Mouse (Mus musculus) myocyte (in vitro differentiated cells): ENCODE results near the gene Emg1.

ENCODE experiments used
- CEBPB ChIP-seq: IDR thresholded peaks from 2 replicates; pipeline ENCODE4 v1.6.1; 2011; ENCODE audit warnings: mild to moderate bottlenecking, moderate library complexity; ENCODE audit not compliant: poor library complexity, insufficient read depth, severe bottlenecking
- E2F4 ChIP-seq: IDR thresholded peaks from one replicate; pipeline ENCODE4 v1.6.1; 2011; ENCODE audit warnings: mild to moderate bottlenecking, control low read depth, moderate library complexity; ENCODE audit not compliant: insufficient read depth
- MAX ChIP-seq: IDR thresholded peaks from one replicate; pipeline ENCODE4 v1.6.1; 2011; ENCODE audit warnings: low read depth, mild to moderate bottlenecking, control low read depth
- MYOD1 ChIP-seq, 3 experiments: IDR thresholded peaks; one replicate each; pipeline ENCODE4 v1.6.1; 2011; ENCODE audit warnings: control low read depth in 2 of 3, low read depth in 2 of 3, mild to moderate bottlenecking in 2 of 3, moderate library complexity in 1 of 3; ENCODE audit not compliant: insufficient read length in 2 of 3, control insufficient read depth in 1 of 3
- MYOG ChIP-seq, 3 experiments: IDR thresholded peaks; one replicate each; pipeline ENCODE4 v1.6.1; 2011; ENCODE audit warnings: control low read depth in 2 of 3, low read depth in 2 of 3, mild to moderate bottlenecking in 2 of 3; ENCODE audit not compliant: insufficient read length in 2 of 3, control insufficient read depth in 1 of 3, insufficient read depth in 1 of 3
- POLR2A ChIP-seq: IDR thresholded peaks from one replicate; pipeline ENCODE4 v1.6.1; 2011; ENCODE audit warnings: low read depth, mild to moderate bottlenecking, control low read depth, moderate library complexity; ENCODE audit not compliant: insufficient read length
- POLR2AphosphoS2 ChIP-seq: IDR thresholded peaks from one replicate; pipeline ENCODE4 v1.6.1; 2011; ENCODE audit warnings: low read depth, control low read depth; ENCODE audit not compliant: insufficient read length
- REST ChIP-seq: IDR thresholded peaks from one replicate; pipeline ENCODE4 v1.6.1; 2011; ENCODE audit warnings: mild to moderate bottlenecking, control low read depth, moderate library complexity; ENCODE audit not compliant: insufficient read depth, insufficient read length
- SRF ChIP-seq: IDR thresholded peaks from one replicate; pipeline ENCODE4 v1.6.1; 2011; ENCODE audit warnings: low read depth; ENCODE audit not compliant: control insufficient read depth, insufficient read length
- TCF12 ChIP-seq: IDR thresholded peaks from one replicate; pipeline ENCODE4 v1.6.1; 2011; ENCODE audit warnings: mild to moderate bottlenecking, control low read depth; ENCODE audit not compliant: poor library complexity, insufficient read depth, severe bottlenecking
- TCF3 ChIP-seq: IDR thresholded peaks from one replicate; pipeline ENCODE4 v1.6.1; 2011; ENCODE audit warnings: low read depth, control low read depth; ENCODE audit not compliant: insufficient read length
- USF1 ChIP-seq: IDR thresholded peaks from one replicate; pipeline ENCODE4 v1.6.1; 2011; ENCODE audit warnings: low read depth, mild to moderate bottlenecking, control low read depth, moderate library complexity

DNA sequence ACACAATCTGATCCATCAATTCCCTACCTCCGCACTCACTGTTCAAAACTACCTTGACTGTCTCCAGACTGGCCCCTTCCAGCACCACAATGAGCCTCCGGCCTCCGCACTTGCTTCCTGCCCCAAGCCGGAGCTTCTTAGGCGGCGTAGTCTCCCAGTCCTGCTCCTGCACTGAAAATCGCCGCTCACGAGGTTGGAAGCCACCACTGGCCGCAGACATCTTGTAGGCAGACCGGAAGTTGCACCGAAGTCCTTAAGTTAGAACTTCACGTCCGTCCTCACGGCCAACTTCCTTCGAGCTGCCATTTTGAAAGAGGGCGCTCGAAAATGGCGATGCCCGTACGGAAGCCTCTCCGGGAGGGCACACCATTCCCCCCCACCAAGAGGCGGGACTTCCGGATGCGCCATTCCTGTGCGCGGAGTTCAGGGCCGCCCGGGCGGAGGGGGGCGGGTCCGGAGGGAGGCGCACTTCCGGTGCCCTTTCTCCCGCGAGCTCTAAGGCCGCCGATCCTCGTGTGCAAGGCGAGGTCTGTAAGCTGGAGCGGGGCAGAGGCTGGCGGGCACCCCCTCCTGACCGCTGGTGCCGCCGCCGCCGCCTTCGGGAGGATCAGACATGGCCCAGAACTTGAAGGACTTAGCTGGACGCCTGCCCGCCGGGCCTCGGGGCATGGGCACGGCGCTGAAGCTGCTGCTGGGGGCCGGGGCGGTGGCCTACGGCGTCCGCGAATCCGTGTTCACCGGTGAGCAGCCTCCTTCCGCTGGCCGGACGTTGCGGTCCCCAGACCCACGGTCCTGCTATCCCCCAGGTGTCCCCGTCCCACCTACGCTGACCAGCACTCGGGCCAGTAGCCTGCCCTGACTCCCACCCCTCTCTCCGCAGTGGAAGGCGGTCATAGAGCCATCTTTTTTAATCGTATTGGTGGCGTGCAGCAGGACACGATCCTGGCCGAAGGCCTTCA lies at the start of gene Emg1, which contains the start of gene Phb2:
- TF ChIP-seq POLR2A (no peak), MYOG (IDR thresholded peaks at IDR 0.05; ENCODE audit: control insufficient read depth in 1 of 3, insufficient read depth in 1 of 3, insufficient read length in 2 of 3, low read depth in 2 of 3) (peak in 1 of 3 experiments; percentile 1), SRF (peak; percentile 64), POLR2AphosphoS2 (peak; percentile 52), E2F4 (no peak), MAX (no peak), USF1 (no peak), TCF12 (no peak), MYOD1 (IDR thresholded peaks at IDR 0.05; ENCODE audit: control insufficient read depth in 1 of 3, insufficient read length in 2 of 3, low read depth in 2 of 3) (no peak), TCF3 (no peak), CEBPB (no peak), REST (no peak)
